ENCODE assay signal across 8 mouse cellular contexts in the genomic region with DNA sequence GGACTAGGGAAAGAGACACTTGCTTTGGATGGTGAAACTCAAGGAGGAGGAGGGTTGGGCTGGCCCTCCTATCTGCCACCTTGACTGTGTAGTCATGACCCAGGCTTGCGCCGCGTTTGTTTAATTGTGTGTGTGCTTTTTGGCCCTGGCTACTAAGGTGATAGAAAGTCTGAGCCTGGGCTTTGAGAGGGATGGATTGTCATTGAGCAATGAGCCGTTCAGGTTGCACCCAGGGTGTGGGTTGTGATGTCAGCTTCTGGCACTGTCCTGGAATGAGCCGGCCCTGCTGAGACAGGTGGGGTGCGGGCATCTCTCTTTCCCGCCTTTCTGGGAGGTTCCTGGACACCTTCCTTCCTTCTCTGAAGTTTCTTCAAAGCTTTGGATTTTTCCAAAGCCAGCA. TPM values are rescaled to one million over a fixed set of nuclear protein-coding genes. Genes with fewer than 3 reads are reported as not detected.
DNase-seq lines count a peak whose midpoint lies in the region; ATAC-seq and TF ChIP-seq lines count a peak whose summit lies in the region.

No protein-coding gene starts in this region.

- no peaks in the 10 kb centered on the region; the same call in 1 of the 2 replicates for H3K36me3 ChIP-seq in neural tube, embryonic 11.5 days (ENCODE audit: control insufficient read depth, insufficient read depth, low read length)
- H3K36me3 ChIP-seq in liver, embryonic 12.5 days, result no peaks in the 10 kb centered on the region
- H3K36me3 ChIP-seq in stomach, postnatal 0 days (ENCODE audit: control insufficient read depth, insufficient read depth, low read length), result no peaks in the 10 kb centered on the region

- no peaks in the 10 kb centered on the region for H3K27me3 ChIP-seq in neural tube, embryonic 11.5 days (ENCODE audit: control insufficient read depth, insufficient read depth, low read length)
- peaks cover 93% of the 10 kb centered on the region for H3K27me3 ChIP-seq in liver, embryonic 12.5 days (replicated peaks)
- H3K27me3 ChIP-seq in stomach, postnatal 0 days (ENCODE audit: control insufficient read depth, insufficient read depth, low read length), result no peaks in the 10 kb centered on the region

- peaks cover 65% of the 10 kb centered on the region for H3K4me1 ChIP-seq in neural tube, embryonic 11.5 days (ENCODE audit: control insufficient read depth, insufficient read depth, low read length)
- peaks cover 58% of the 10 kb centered on the region for H3K4me1 ChIP-seq in liver, embryonic 12.5 days
- peaks cover 26% of the 10 kb centered on the region for H3K4me1 ChIP-seq in stomach, postnatal 0 days (replicated peaks; ENCODE audit: control insufficient read depth, insufficient read depth)

- 88% methylated on average over 7 of the region's 7 CpGs for WGBS in neural tube, embryonic 11.5 days
- WGBS in liver, embryonic 12.5 days (ENCODE audit: insufficient replicate concordance), result 74% methylated on average over 7 of the region's 7 CpGs
- WGBS in stomach, postnatal 0 days, result 72% methylated on average over 7 of the region's 7 CpGs

- H3K4me3 ChIP-seq in neural tube, embryonic 11.5 days (ENCODE audit: low read depth, low read length), result peak overlapping the region; percentile 89
- H3K4me3 ChIP-seq in liver, embryonic 12.5 days, result peak overlapping the region; percentile 71; the same call in 1 of the 2 replicates
- H3K4me3 ChIP-seq in stomach, postnatal 0 days (ENCODE audit: low read depth, low read length), result peak overlapping the region; percentile 88

- ATAC-seq in neural tube, embryonic 11.5 days (ENCODE audit: insufficient read depth, low FRiP score, low TSS enrichment), result no peak
- no peak for ATAC-seq in liver, embryonic 12.5 days
- ATAC-seq in stomach, postnatal 0 days (ENCODE audit: low FRiP score, low TSS enrichment), result no peak
- ATAC-seq in erythroblast, adult 5-6 weeks (replicated peaks; ENCODE audit: low FRiP score, poor library complexity, severe bottlenecking), result no peak

- DNase-seq in cerebellum, adult 18-20 months, result peak; percentile 58 to 67
- no peak for DNase-seq in cerebellum, adult 11 months
- DNase-seq in neural tube, embryonic 11.5 days (ENCODE audit: low spot score), result no peak
- no peak for DNase-seq in neural tube, embryonic 10.5 days (ENCODE audit: extremely low spot score, low spot score)
- peak; percentile 34 for DNase-seq in stomach, postnatal 0 days (ENCODE audit: low spot score)
- no peak for DNase-seq in adrenal gland, adult 8-10 months

- no peak overlapping the region for H3K27ac ChIP-seq in neural tube, embryonic 11.5 days (ENCODE audit: low read depth, low read length)
- no peak overlapping the region for H3K27ac ChIP-seq in liver, embryonic 12.5 days
- H3K27ac ChIP-seq in stomach, postnatal 0 days (replicated peaks), result no peak overlapping the region

- no peak overlapping the region for H3K9ac ChIP-seq in neural tube, embryonic 11.5 days (ENCODE audit: low read length)
- no peak overlapping the region for H3K9ac ChIP-seq in liver, embryonic 12.5 days
- no peak overlapping the region for H3K9ac ChIP-seq in stomach, postnatal 0 days (ENCODE audit: low read length)

- no peak for TF ChIP-seq EP300 in stomach, postnatal 0 days (optimal IDR thresholded peaks at IDR 0.05)

- no peaks in the 10 kb centered on the region for H3K9me3 ChIP-seq in neural tube, embryonic 11.5 days (ENCODE audit: control insufficient read depth, low read length)
- no peaks in the 10 kb centered on the region for H3K9me3 ChIP-seq in liver, embryonic 12.5 days (replicated peaks)
- H3K9me3 ChIP-seq in stomach, postnatal 0 days (ENCODE audit: control insufficient read depth, low read length), result no peaks in the 10 kb centered on the region

- peak overlapping the region; percentile 96 for H3K4me2 ChIP-seq in neural tube, embryonic 11.5 days (ENCODE audit: low read depth)
- peak overlapping the region; percentile 93 for H3K4me2 ChIP-seq in liver, embryonic 12.5 days
- peak overlapping the region; percentile 95 for H3K4me2 ChIP-seq in stomach, postnatal 0 days (replicated peaks; ENCODE audit: low read depth)

- TF ChIP-seq CTCF in stomach, postnatal 0 days (IDR thresholded peaks at IDR 0.05; ENCODE audit: low read depth), result no peak

RNA-seq across cellular contexts. Expression of gene Gm21969, which starts 26.0 kb away (rescaled TPM):
- not detected in 2 replicates for polyA plus RNA-seq in neural tube, embryonic 11.5 days (2014; fragmentation: Nextera tagmentation; extraction: Ambion mirVana)
- polyA plus RNA-seq in liver, embryonic 12.5 days (2016; fragmentation: Nextera tagmentation; extraction: Ambion mirVana), result not detected in 2 replicates
- not detected in 2 replicates for polyA plus RNA-seq in stomach, postnatal 0 days (2015; fragmentation: Nextera tagmentation; extraction: Ambion mirVana)
- not detected in 2 replicates for total RNA-seq in erythroblast, adult 5-6 weeks (2015; ENCODE audit: low replicate concordance)
- 0.60 TPM in 1 of 2 replicates, not detected in the other for total RNA-seq in erythroblast, adult 5-6 weeks (2017; ENCODE audit: low replicate concordance)
- under 1 TPM in 2 of 4 experiments, not detected in 2; 0.09 to 0.25 TPM for total RNA-seq in adrenal gland, adult 8-10 months (2022)

RNA-seq across cellular contexts. Expression of gene Aldh4a1, which starts 45.7 kb away (rescaled TPM):
- 13.9 and 16.2 TPM in 2 replicates for polyA plus RNA-seq in neural tube, embryonic 11.5 days (2014; fragmentation: Nextera tagmentation; extraction: Ambion mirVana)
- polyA plus RNA-seq in liver, embryonic 12.5 days (2016; fragmentation: Nextera tagmentation; extraction: Ambion mirVana), result 49.4 and 52.0 TPM in 2 replicates
- polyA plus RNA-seq in stomach, postnatal 0 days (2015; fragmentation: Nextera tagmentation; extraction: Ambion mirVana), result 12.9 and 14.7 TPM in 2 replicates
- total RNA-seq in erythroblast, adult 5-6 weeks (2015; ENCODE audit: low replicate concordance), result 1.3 TPM in 2 replicates
- total RNA-seq in erythroblast, adult 5-6 weeks (2017; ENCODE audit: low replicate concordance), result 2.0 and 3.8 TPM in 2 replicates
- 100 to 1,000 TPM in 2 of 4 experiments, 10 to 100 TPM in 2; 62.6 to 149 (median 97.9) TPM for total RNA-seq in adrenal gland, adult 8-10 months (2022)

RNA-seq across cellular contexts. Expression of gene Iffo2, which starts 46.7 kb away (rescaled TPM):
- polyA plus RNA-seq in neural tube, embryonic 11.5 days (2014; fragmentation: Nextera tagmentation; extraction: Ambion mirVana), result 2.8 and 3.4 TPM in 2 replicates
- 1.8 and 2.3 TPM in 2 replicates for polyA plus RNA-seq in liver, embryonic 12.5 days (2016; fragmentation: Nextera tagmentation; extraction: Ambion mirVana)
- 3.8 and 4.0 TPM in 2 replicates for polyA plus RNA-seq in stomach, postnatal 0 days (2015; fragmentation: Nextera tagmentation; extraction: Ambion mirVana)
- not detected in 2 replicates for total RNA-seq in erythroblast, adult 5-6 weeks (2015; ENCODE audit: low replicate concordance)
- total RNA-seq in erythroblast, adult 5-6 weeks (2017; ENCODE audit: low replicate concordance), result 0.14 and 1.9 TPM in 2 replicates
- 10 to 100 TPM; 10.7 to 13.3 (median 12.0) TPM for total RNA-seq in adrenal gland, adult 8-10 months (2022)

Comparison
In these comparisons a context has a peak if more than half of its experiments do, and no peak if none do; other contexts are left out.
1. DNase-seq: peak in cerebellum, adult 18-20 months (2 of 2) and stomach, postnatal 0 days (single experiment); none in cerebellum, adult 11 months (single experiment), neural tube, embryonic 11.5 days (single experiment), neural tube, embryonic 10.5 days (single experiment) and adrenal gland, adult 8-10 months (single experiment).
2. Peak in every context shown above with its lines, with median percentiles within 50 percentile points of each other: H3K4me2 ChIP-seq and H3K4me3 ChIP-seq.